Mouse (Mus musculus) forebrain, embryonic 11.5 days (tissue): ENCODE data around the gene Alyref. TPM values are rescaled to one million over a fixed set of nuclear protein-coding genes. Genes with fewer than 3 reads are reported as not detected.

Experiments used
- ATAC-seq: fragments of 200-750 bp; cut with Nextera tagmentation; replicated peaks from 2 replicates; pipeline ENCODE4 v1.8.0; 2017; ENCODE audit warnings: moderate TSS enrichment; ENCODE audit not compliant: low FRiP score
- DNase-seq: peaks from one replicate; pipeline ENCODE4 v3.0.0-alpha.2; 2017; ENCODE audit warnings: low spot score
- H3K27ac ChIP-seq: fragments of 300-500 bp; sonication (generic); 2 replicates; pipeline ENCODE4 v1.5.1; 2014; ENCODE audit warnings: low read depth, low read length
- H3K27me3 ChIP-seq: fragments of 300-500 bp; sonication (generic); 2 replicates; pipeline ENCODE4 v1.6.1; 2014; ENCODE audit warnings: mild to moderate bottlenecking, low read length, mixed read lengths; ENCODE audit not compliant: control insufficient read depth, insufficient read depth
- H3K36me3 ChIP-seq: fragments of 300-500 bp; sonication (generic); 2 replicates; pipeline ENCODE4 v1.6.1; 2014; ENCODE audit warnings: mild to moderate bottlenecking, low read length, moderate library complexity, mixed read lengths; ENCODE audit not compliant: control insufficient read depth, insufficient read depth
- H3K4me1 ChIP-seq: fragments of 300-500 bp; sonication (generic); replicated peaks from 2 replicates; pipeline ENCODE4 v1.6.1; 2014; ENCODE audit warnings: low read length, mixed read lengths; ENCODE audit not compliant: control insufficient read depth, insufficient read depth
- H3K4me2 ChIP-seq: fragments of 300-500 bp; sonication (generic); 2 replicates; pipeline ENCODE4 v1.6.1; 2014; ENCODE audit warnings: low read depth, mild to moderate bottlenecking, low read length, moderate library complexity, mixed read lengths; ENCODE audit not compliant: severe bottlenecking
- H3K4me3 ChIP-seq: fragments of 300-500 bp; sonication (generic); 2 replicates; pipeline ENCODE4 v1.5.1; 2014; ENCODE audit warnings: low read depth, low read length
- H3K9ac ChIP-seq: fragments of 300-500 bp; sonication (generic); 2 replicates; pipeline ENCODE4 v1.6.1; 2014; ENCODE audit warnings: low read length
- H3K9me3 ChIP-seq: fragments of 300-500 bp; sonication (generic); 2 replicates; pipeline ENCODE4 v1.6.1; 2016; ENCODE audit warnings: low read length, mixed read lengths; ENCODE audit not compliant: control insufficient read depth
- WGBS: fragments of 180-500 bp; shearing (Covaris S2); extraction: QIAGEN DNeasy Blood & Tissue Kit; methylation state at CpG from one replicate; pipeline ENCODE4 v1.1.7; 2014; 5-methylcytosine and 5-hydroxymethylcytosine counted together
- polyA plus RNA-seq: library from polyadenylated mRNA; unstranded; fragments of >200 nt; fragmentation: Nextera tagmentation; extraction: Ambion mirVana; gene quantifications from 2 replicates; pipeline ENCODE4 v1.2.1, GENCODE M21; 2014

Gene Alyref
- polyA plus RNA-seq = 808 and 816 TPM in 2 replicates

- H3K4me1 ChIP-seq = peaks cover 12% of the 10 kb centered on the region; the same call in 1 of the 2 replicates
- peak within 1 kb of the TSS; percentile 74 for H3K27ac ChIP-seq
- H3K4me3 ChIP-seq = peak within 1 kb of the TSS; percentile 100
- peak within 1 kb of the TSS; percentile 98 for H3K9ac ChIP-seq
- H3K9me3 ChIP-seq = no peaks in the 10 kb centered on the region
- under 1% methylated on average over 76 of the region's 88 CpGs for WGBS
- peak; percentile 98 for ATAC-seq
- no peaks in the 10 kb centered on the region for H3K27me3 ChIP-seq
- DNase-seq = peak; percentile 97
- peak within 1 kb of the TSS; percentile 99 for H3K4me2 ChIP-seq
- peaks cover 28% of the 10 kb centered on the region for H3K36me3 ChIP-seq
Observed at GRCm38 (mm10) chr11:120598283-120598989, at the start of gene Alyref, which contains the start of gene Anapc11. Alyref (minus strand) TSS chr11:120598365. Anapc11 (plus strand) TSS chr11:120598421.

GRCm38 (mm10) chr11:120647047-120647830, 49.1 kb upstream of the Alyref start:
- H3K27me3 ChIP-seq = no peaks in the 10 kb centered on the region
- no peak overlapping the region for H3K27ac ChIP-seq
- ATAC-seq (no peak), DNase-seq (no peak)
- no peak overlapping the region for H3K4me2 ChIP-seq
- no peak overlapping the region for H3K9ac ChIP-seq
- WGBS = 79% methylated on average over 35 of the region's 35 CpGs
- H3K9me3 ChIP-seq = no peaks in the 10 kb centered on the region
- H3K4me3 ChIP-seq = no peak overlapping the region
- H3K4me1 ChIP-seq = peaks cover 13% of the 10 kb centered on the region; the same call in 1 of the 2 replicates
- H3K36me3 ChIP-seq = no peaks in the 10 kb centered on the region

GRCm38 (mm10) chr11:120643601-120643987, 45.4 kb upstream of the Alyref start, which contains the start of gene Pycr1:
Pycr1 (minus strand) TSS chr11:120643769.
- peaks cover 13% of the 10 kb centered on the region; the same call in 1 of the 2 replicates for H3K4me1 ChIP-seq
- H3K4me3 ChIP-seq = peak within 1 kb of the TSS; percentile 43
- no peaks in the 10 kb centered on the region for H3K36me3 ChIP-seq
- ATAC-seq (peak; percentile 100), DNase-seq (peak; percentile 96)
- peak within 1 kb of the TSS; percentile 78 for H3K4me2 ChIP-seq
- H3K27me3 ChIP-seq = no peaks in the 10 kb centered on the region
- 0% methylated on average over 15 of the region's 15 CpGs for WGBS
- H3K27ac ChIP-seq = no peak within 1 kb of the TSS
- H3K9me3 ChIP-seq = no peaks in the 10 kb centered on the region
- peak within 1 kb of the TSS; percentile 79 for H3K9ac ChIP-seq

DNA sequence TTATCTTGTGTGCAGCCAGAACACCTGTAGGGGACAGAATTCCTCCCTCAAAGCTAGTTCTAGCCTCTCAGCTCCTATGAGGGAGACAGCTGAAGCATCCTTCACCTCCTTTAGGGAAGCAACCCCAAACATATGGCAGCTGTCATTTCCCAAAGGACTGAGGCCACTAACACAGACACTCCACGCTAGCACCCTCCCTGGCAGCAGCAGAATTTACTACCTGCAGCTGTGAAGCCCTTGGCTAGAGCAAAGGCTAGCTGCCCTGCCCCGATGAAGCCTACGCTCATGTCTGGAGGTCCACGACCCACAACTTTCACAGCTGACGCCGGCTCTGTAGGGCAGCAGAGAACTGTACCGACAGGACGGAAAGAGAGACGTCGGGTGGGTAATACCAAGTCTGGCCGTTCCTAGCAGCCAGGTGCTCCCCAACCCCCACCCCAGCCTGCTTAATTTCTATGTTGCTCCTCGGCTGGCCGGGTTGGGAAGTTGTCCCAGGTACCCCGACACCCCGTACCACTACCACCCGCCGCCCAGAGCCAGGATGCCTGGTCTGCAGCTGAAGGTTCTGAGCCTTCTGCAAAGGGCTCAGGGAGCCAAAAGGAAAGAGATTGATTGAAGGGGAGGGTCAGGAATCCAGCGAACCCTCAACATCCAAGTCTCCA, 44.9 kb upstream of the Alyref start:
- H3K4me2 ChIP-seq = peak overlapping the region; percentile 78
- peak; percentile 52 for ATAC-seq
- peak overlapping the region; percentile 79 for H3K9ac ChIP-seq
- no peaks in the 10 kb centered on the region for H3K27me3 ChIP-seq
- peaks cover 13% of the 10 kb centered on the region; the same call in 1 of the 2 replicates for H3K4me1 ChIP-seq
- no peaks in the 10 kb centered on the region for H3K36me3 ChIP-seq
- no peak overlapping the region for H3K27ac ChIP-seq
- no peaks in the 10 kb centered on the region for H3K9me3 ChIP-seq
- 4% methylated on average over 18 of the region's 18 CpGs for WGBS
- peak overlapping the region; percentile 43 for H3K4me3 ChIP-seq
- no peak for DNase-seq

GRCm38 (mm10) chr11:120641869-120642268, 43.7 kb upstream of the Alyref start:
- Histone ChIP-seq H3K9me3 (no peaks in the 10 kb centered on the region), H3K27me3 (no peaks in the 10 kb centered on the region), H3K27ac (no peak overlapping the region), H3K9ac (peak overlapping the region; percentile 17), H3K4me3 (no peak overlapping the region), H3K36me3 (no peaks in the 10 kb centered on the region), H3K4me1 (peaks cover 10% of the 10 kb centered on the region; the same call in 1 of the 2 replicates), H3K4me2 (no peak overlapping the region)
- DNase-seq (no peak), ATAC-seq (no peak)
- 88% methylated on average over 8 of the region's 8 CpGs for WGBS

GRCm38 (mm10) chr11:120641255-120641654, 43.1 kb upstream of the Alyref start:
- Histone ChIP-seq H3K9ac (no peak overlapping the region), H3K4me2 (no peak overlapping the region), H3K36me3 (no peaks in the 10 kb centered on the region), H3K27me3 (no peaks in the 10 kb centered on the region), H3K4me3 (no peak overlapping the region), H3K9me3 (no peaks in the 10 kb centered on the region), H3K4me1 (peaks cover 10% of the 10 kb centered on the region; the same call in 1 of the 2 replicates), H3K27ac (no peak overlapping the region)
- ATAC-seq (no peak), DNase-seq (no peak)
- 71% methylated on average over 9 of the region's 9 CpGs for WGBS

- H3K4me3 ChIP-seq = no peak overlapping the region
- H3K9ac ChIP-seq = no peak overlapping the region
- no peaks in the 10 kb centered on the region; the same call in 1 of the 2 replicates for H3K27me3 ChIP-seq
- no peaks in the 10 kb centered on the region for H3K36me3 ChIP-seq
- 83% methylated on average over 5 of the region's 5 CpGs for WGBS
- H3K9me3 ChIP-seq = no peaks in the 10 kb centered on the region
- no peak overlapping the region for H3K4me2 ChIP-seq
- no peak for DNase-seq
- peaks cover 20% of the 10 kb centered on the region for H3K4me1 ChIP-seq
- H3K27ac ChIP-seq = no peak overlapping the region
- ATAC-seq = no peak
Observed at GRCm38 (mm10) chr11:120634810-120635209, 36.6 kb upstream of the Alyref start.
